Mouse (Mus musculus): ENCODE measurements around the gene Tenm4. TPM values are rescaled to one million over a fixed set of nuclear protein-coding genes. Genes with fewer than 3 reads are reported as not detected.
A peak's percentile ranks its signal among the peaks of the same experiment; 100 is the strongest.

Tenm4 gene
- total RNA-seq, 2 experiments from 2014 or later, result 1.1 to 5.7 TPM

- no peak for DNase-seq
Measured at GRCm38 (mm10) chr7:96408161-96408889, 237.3 kb downstream of the Tenm4 start.

DNA sequence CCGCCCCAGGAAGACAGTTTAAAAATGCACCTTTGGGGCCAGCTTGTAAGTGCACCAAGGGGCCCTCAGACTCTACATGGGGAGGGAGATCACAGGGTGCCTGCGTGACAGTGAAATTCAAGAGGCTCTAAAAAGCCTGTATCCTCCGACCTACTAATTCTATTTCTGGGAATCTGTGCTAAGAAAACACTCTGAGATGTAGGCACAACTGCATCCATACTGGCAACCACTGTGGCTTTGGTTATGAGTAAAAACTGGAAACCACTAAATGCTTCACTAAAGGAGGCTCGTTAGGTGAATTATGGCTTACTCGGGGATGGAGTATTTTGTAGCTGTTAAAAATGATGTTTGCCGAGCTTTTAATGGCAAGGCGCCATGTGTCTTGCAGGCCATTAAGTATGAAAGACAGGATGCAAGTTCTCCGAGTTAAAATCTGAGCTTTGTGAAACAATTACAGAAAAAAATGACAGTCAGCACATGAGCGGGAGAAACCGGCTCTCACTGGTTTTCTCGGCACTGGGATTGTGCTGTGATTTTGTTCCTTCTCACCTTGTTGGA is 238.4 kb downstream of the Tenm4 start:
- DNase-seq, result no peak

DNA sequence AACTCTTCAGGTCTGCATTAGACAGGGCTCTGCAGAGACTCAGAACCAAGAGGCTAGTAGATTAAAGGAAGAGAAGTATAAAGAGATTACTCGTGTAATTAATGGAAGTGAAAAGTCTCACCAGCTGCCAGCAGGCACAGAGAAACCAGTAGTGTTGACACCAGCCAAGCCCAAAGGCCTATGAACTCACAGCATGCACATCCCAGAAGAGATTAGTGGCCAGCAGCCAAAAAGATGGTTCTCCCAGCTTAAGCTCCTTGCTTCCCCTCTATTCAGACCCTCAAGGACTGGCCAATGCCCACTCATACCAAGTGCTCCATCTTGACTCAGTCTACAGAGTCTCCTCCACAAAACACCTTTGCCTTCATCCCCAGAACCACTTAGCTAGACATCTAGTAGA is 242.8 kb downstream of the Tenm4 start:
- no peak for DNase-seq

GRCm38 (mm10) chr7:96414290-96415055 is 243.4 kb downstream of the Tenm4 start:
- no peak for DNase-seq

DNA sequence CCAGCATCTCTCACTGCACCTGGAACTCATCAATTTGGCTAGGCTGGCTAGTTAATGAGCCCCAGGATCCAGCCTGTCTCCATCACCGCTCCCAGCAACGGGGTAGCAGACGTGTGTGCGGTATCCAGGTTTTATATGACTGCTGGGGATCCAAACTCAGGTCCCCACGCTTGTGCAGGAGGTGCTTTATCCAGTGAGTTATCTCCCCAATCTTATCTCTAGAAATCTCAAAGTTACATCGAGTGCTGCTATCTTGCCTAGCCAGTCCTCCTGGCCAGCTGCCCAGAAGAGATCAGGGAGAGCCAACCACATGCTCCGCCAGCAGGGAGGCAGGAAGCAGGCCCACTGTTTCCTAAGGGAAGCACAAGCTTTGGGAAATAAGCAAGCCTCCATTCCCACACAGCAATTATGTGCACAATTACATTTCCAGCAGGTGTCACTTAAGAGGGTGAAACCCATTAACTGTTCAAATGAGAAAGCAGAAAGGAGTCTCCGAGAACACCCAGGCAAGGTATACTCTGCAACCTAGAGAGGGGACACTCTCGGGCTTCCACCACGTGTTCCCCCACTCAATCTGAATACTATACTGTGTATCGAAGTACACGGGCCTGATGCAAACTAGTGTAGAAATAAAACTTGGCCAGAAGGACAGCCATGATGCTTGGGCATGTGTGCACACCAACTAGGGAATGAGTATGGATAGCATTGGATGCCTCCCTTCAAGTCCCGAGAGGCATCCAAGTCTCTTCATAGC is 246.4 kb downstream of the Tenm4 start:
- peak; percentile 52 for DNase-seq

- DNase-seq, result no peak
Measured at GRCm38 (mm10) chr7:96418146-96418545, 247.1 kb downstream of the Tenm4 start.

DNA sequence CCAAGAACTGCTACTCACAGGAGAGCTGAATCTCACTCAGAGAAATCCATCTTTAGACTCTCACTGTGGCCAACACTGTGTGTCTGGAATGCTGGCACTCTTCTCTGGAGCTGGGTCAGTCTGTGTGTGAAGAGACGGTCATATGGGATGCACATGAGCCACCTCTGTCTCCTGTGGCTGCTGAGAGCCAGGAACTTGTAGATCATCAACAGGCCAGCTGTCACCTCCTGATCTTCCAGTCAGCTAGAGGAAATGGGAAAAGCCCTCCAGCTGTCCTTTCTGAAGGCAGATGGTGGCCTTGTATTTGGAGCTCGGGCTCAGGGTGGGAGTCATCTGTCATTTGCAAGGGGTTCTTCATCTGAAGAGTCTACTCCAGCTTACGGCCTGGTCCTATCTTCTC is 249.0 kb downstream of the Tenm4 start:
- no peak for DNase-seq

DNA sequence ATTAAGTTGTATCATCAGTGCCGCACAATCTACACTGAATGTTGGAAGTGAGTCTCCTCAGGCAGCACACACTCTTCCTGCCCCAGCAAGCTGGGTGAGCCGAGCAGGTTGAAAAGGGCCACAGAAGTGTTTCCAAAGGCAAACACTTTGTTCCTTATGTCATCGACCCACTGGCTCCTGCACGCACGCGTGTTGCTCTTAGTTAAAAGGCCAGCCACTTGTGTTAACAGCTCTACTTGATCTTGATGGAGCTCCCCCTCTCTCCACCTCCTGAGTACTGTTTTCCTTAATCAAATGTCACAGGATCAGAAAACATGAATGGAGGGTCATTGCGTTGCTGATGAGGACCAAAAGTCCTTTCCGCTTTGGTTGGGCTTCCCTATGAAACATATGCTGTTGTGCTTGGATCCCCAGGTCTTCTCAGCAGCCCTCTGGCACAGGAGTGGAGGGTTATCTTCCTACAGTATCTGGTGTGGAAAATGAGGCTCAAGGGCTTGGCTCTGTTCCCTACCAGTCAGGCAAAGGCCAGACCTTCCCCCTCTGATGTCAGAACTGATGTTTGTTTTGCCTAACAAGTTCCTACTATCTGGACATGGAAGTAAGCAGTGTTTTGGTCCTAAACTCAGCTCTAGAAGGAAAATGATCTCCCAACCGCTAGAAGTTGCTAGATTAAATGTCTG is 250.0 kb downstream of the Tenm4 start:
- no peak for DNase-seq

GRCm38 (mm10) chr7:96426954-96427353 is 255.9 kb downstream of the Tenm4 start:
- no peak for DNase-seq

- DNase-seq, result no peak
Measured at GRCm38 (mm10) chr7:96433307-96433706, 262.3 kb downstream of the Tenm4 start.

- no peak for DNase-seq
Measured at GRCm38 (mm10) chr7:96438392-96438791, 267.3 kb downstream of the Tenm4 start.

DNA sequence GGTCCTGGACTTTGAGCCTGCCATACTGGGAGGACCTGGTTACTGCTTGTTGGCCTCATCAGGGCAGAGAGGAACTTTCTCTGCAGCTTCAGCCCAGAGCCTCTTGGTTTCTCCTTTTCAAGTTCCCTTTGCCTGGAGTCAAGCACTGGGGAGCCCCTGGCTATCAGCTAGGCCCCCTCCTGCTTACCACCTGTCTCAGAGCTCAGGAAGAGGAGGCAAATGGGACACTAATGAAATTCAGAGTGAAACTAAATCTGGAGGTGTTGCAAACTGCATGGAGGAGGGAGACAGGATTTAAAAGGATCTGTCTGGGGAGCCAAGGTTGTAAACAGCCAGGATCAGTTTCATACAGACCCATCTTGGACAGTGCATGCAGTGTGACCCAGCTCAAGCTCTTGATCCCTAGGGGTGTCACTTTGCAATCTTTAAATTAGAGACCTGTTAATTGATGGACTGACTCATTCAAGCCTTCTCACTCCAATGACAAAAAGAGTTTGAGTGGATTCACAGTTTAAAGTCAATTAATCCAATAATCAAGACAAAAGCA is 269.2 kb downstream of the Tenm4 start:
- DNase-seq, result no peak

GRCm38 (mm10) chr7:96445771-96446170 is 274.7 kb downstream of the Tenm4 start:
- DNase-seq, result no peak

GRCm38 (mm10) chr7:96447806-96448397 is 276.9 kb downstream of the Tenm4 start:
- DNase-seq, result no peak

DNA sequence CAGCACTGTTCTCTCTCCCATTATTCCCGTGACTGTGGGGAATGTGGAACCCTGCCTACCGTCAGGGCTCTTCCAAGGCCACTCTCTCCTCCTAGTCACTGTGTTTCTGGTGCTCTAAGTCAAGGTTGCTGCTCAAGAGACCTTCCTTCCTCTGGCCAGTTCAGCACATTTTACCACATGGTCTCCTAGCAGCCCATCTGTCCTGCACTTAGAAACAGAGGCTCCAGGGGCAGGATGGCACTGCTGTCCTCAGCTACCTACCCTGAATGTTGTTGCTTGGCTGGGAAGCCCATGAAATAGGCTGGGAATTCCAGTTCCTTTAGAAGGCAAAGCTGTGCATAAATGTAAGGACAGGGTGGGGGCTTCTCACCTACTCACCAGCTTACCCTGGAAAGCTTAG is 284.9 kb downstream of the Tenm4 start:
- no peak for DNase-seq

- no peak for DNase-seq
Measured at GRCm38 (mm10) chr7:96456618-96457017, 285.6 kb downstream of the Tenm4 start.

DNA sequence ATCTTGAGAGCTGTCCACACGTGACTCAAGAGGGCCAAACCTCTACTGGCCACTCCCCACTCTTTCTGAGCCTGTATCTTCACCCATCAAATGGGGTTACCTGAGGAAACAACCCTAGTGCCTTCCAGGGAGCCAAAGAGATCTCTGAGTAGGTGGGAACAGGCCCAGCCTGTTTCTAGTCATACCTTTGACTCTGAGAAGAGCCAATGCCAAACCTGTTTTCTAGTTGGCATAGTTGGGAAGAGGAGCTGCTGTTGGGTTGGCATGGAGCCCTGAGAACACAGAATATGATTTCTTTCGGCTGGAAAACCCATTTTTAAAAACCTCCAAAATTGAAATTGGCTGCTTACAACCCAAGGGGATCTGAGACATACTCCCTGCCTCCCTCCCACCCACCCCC is 286.8 kb downstream of the Tenm4 start:
- no peak for DNase-seq

DNA sequence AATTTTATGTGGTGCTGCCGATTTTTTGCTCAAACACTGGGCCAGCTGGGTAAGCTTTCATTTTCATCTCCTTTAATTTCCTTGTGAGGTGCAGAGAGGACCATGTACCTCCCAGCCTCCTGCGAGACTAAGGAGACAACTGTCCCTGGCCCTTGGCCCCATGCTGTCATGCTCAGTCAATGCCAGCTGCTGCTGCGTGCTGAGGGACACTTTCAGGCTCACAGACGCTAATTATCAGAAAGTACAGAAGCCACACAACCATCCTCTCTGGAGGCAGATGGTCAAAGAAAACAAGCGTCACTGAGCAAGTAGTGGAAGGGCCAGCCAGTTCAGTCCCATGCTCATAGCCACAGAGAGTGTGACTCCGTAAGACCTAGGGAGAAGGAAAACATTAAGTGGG is 287.9 kb downstream of the Tenm4 start:
- DNase-seq, result no peak

DNA sequence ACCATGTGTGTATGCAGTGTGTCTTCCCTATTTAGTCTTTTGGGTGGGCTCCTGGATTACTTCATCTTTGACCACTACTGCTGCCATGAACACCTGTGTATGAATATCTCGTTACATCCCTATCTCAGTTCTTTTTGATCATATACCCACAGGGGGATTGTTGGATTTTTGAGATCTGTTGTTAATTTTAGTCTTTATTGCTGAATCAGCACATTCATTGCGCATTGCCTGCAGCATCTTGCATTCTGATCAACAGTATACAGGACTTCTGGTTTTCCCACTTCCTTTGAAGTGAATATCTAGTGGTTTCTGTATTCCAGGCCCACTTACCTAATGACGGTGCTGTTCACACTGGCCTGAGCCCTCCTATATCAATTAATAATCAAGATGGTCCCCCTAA is 295.7 kb downstream of the Tenm4 start:
- no peak for DNase-seq

GRCm38 (mm10) chr7:96470821-96471220 is 299.8 kb downstream of the Tenm4 start:
- no peak for DNase-seq

DNA sequence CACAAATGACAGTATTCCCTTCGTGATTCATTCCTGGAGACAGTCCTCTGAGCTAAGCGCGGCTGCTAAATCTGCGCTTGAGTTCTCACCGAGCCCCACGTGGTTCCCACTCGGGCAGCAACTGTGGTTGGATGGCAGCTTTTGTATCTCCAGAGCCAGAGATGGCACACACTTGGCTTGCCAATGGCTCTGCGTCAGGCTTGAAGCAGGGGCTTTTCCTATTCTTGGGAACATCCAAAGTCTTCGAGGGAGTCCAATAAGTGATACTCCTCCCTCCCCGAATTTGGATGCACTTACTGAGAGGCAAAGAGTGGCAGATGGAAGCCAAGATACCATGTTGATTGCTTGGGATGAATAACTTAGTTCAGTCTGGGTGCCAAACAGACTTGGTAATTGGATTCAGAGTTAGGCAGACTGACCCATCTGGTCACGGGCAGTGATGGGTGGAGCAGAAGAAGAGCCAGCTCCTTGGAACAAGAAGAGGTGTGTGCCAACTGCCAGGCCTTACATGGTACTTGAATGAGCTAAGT is 303.6 kb downstream of the Tenm4 start:
- DNase-seq, result no peak

Data from gastrocnemius, postnatal 25 days (tissue).